Mouse (Mus musculus): ENCODE results near the gene Gm42791. TPM values are rescaled to one million over a fixed set of nuclear protein-coding genes. Genes with fewer than 3 reads are reported as not detected.

The Gm42791 gene
- polyA plus RNA-seq, 1 experiment from 2014 or later: 8.6 TPM

DNA sequence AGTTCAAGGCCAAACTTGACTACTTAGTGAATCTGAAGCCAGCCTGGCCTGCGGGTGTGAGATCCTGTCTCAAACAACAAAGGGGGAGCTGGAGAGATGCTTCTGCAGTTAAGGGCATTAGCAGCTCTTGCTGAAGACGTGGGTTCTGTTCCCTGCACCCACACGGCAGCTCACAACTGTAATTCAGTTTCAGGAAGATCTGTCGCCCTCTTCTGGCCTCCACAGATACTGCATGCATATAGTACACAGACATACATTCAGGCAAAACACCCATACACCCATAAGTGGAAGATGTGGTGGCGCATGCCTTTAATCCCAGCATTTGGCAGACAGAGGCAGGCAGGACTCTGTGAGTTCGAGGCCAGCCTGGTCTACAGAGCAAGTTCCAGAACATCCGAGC is 5.5 kb downstream of the Gm42791 start:
- no peaks in the 10 kb centered on the region for H3K9me3 ChIP-seq
- H3K27ac ChIP-seq: no peak overlapping the region
- H3K9ac ChIP-seq: no peak overlapping the region
- no peak overlapping the region for H3K4me3 ChIP-seq
- no peak overlapping the region for H3K4me2 ChIP-seq
- WGBS: 85% methylated on average over 7 of the region's 7 CpGs
- no peaks in the 10 kb centered on the region for H3K36me3 ChIP-seq (replicated peaks)
- no peak for ATAC-seq (replicated peaks)
- H3K4me1 ChIP-seq: peaks cover 5% of the 10 kb centered on the region; the same call in 1 of the 2 replicates
- H3K27me3 ChIP-seq (replicated peaks): no peaks in the 10 kb centered on the region

DNA sequence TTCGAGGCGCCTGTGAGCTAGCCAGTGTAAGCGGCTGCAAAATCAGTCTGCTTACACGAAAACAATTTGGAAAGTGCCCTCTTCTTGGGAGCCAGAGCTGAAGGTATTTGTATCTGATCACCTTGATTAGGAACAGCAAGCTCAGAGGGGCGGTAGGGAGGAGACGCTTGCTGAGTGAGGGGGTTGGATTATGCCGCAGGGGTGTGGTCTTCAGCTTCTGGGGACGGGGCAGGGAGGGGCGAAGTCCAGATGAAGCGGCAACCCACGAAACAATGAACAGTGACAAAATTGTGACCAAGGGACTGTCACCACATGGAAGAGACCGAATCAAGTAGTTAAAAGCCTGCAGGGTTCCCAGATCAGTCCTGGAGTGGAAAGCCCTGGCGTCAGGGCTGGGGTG is 10.0 kb downstream of the Gm42791 start:
- Histone ChIP-seq H3K4me2 (no peak overlapping the region), H3K36me3 (replicated peaks) (no peaks in the 10 kb centered on the region), H3K27me3 (replicated peaks) (no peaks in the 10 kb centered on the region), H3K27ac (no peak overlapping the region), H3K4me3 (no peak overlapping the region), H3K4me1 (no peaks in the 10 kb centered on the region), H3K9ac (no peak overlapping the region), H3K9me3 (no peaks in the 10 kb centered on the region)
- 41% methylated on average over 13 of the region's 13 CpGs for WGBS
- no peak for ATAC-seq (replicated peaks)

GRCm38 (mm10) chr5:148983696-148984095 is 11.3 kb downstream of the Gm42791 start:
- WGBS: 96% methylated on average over 1 of the region's 1 CpGs
- ATAC-seq (replicated peaks): no peak
- H3K4me2 ChIP-seq: no peak overlapping the region

GRCm38 (mm10) chr5:148983108-148983664 is 11.8 kb downstream of the Gm42791 start:
- Histone ChIP-seq H3K9me3 (no peaks in the 10 kb centered on the region), H3K4me1 (peaks cover 3% of the 10 kb centered on the region; the same call in 1 of the 2 replicates), H3K9ac (no peak overlapping the region), H3K4me2 (no peak overlapping the region), H3K27me3 (replicated peaks) (no peaks in the 10 kb centered on the region), H3K27ac (no peak overlapping the region), H3K4me3 (no peak overlapping the region), H3K36me3 (replicated peaks) (no peaks in the 10 kb centered on the region)
- 81% methylated on average over 12 of the region's 12 CpGs for WGBS
- ATAC-seq (replicated peaks): no peak

More at GRCm38 (mm10) chr5:148983696-148984095, 11.3 kb downstream of the Gm42791 start:
- no peaks in the 10 kb centered on the region for H3K4me1 ChIP-seq
- H3K4me3 ChIP-seq: no peak overlapping the region
- no peaks in the 10 kb centered on the region for H3K9me3 ChIP-seq
- H3K9ac ChIP-seq: no peak overlapping the region
- H3K27me3 ChIP-seq (replicated peaks): no peaks in the 10 kb centered on the region
- no peak overlapping the region for H3K27ac ChIP-seq
- H3K36me3 ChIP-seq (replicated peaks): no peaks in the 10 kb centered on the region

DNA sequence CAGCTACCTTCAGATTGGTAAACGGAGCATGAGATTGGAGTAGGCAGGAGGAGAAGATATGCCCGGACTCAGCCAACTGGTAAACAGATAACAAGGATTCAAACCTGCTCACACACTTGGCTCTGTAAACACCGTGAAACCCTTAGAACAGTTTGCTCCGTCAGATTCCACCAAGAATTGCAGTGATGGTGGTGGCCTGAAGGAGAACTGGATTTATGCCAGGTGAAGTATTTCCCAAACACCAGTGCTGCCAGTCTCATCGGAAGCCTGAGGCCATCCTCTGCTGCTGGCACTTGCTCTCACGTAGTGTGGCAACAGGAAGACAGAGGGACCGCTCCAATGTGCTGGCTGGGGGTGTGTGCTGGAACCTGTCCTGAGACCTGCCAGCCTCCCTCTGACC is 12.6 kb downstream of the Gm42791 start:
- no peaks in the 10 kb centered on the region for H3K36me3 ChIP-seq (replicated peaks)

DNA sequence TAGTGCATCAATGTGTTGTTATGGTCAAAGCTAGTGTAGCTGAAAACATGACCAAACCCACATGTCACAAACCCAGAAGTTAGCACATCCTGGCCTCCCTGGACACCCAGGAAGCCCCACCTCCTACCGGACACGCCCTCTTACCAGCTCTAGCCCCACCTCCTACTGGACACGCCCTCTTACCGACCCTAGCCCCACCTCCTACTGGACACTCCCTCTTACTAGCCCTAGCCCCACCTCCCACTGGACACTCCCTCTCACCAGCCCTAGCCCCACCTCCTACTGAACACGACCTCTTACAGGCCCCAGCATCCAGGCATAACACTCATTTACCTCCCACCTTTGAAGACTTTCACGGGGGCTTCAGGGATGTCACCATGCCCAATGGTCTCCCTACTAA is 14.3 kb downstream of the Gm42791 start:
- Histone ChIP-seq H3K4me2 (no peak overlapping the region), H3K27me3 (replicated peaks) (no peaks in the 10 kb centered on the region), H3K4me3 (no peak overlapping the region), H3K9ac (no peak overlapping the region), H3K27ac (no peak overlapping the region), H3K4me1 (peaks cover 3% of the 10 kb centered on the region; the same call in 1 of the 2 replicates), H3K9me3 (no peaks in the 10 kb centered on the region), H3K36me3 (replicated peaks) (no peaks in the 10 kb centered on the region)
- ATAC-seq (replicated peaks): no peak
- WGBS: 49% methylated on average over 6 of the region's 6 CpGs

More for the DNA sequence above, 12.6 kb downstream of the Gm42791 start:
- ATAC-seq (replicated peaks): no peak
- peaks cover 3% of the 10 kb centered on the region; the same call in 1 of the 2 replicates for H3K4me1 ChIP-seq
- no peak overlapping the region for H3K27ac ChIP-seq
- no peaks in the 10 kb centered on the region for H3K27me3 ChIP-seq (replicated peaks)
- H3K4me2 ChIP-seq: no peak overlapping the region
- H3K9ac ChIP-seq: no peak overlapping the region
- H3K9me3 ChIP-seq: no peaks in the 10 kb centered on the region
- H3K4me3 ChIP-seq: no peak overlapping the region
- WGBS: 88% methylated on average over 7 of the region's 7 CpGs

GRCm38 (mm10) chr5:148978458-148979165 is 16.3 kb downstream of the Gm42791 start:
- Histone ChIP-seq H3K4me1 (peaks cover 3% of the 10 kb centered on the region; the same call in 1 of the 2 replicates), H3K4me3 (no peak overlapping the region), H3K27me3 (replicated peaks) (no peaks in the 10 kb centered on the region), H3K9ac (no peak overlapping the region), H3K9me3 (no peaks in the 10 kb centered on the region), H3K27ac (no peak overlapping the region), H3K4me2 (no peak overlapping the region), H3K36me3 (replicated peaks) (no peaks in the 10 kb centered on the region)
- 65% methylated on average over 18 of the region's 18 CpGs for WGBS
- ATAC-seq (replicated peaks): no peak

DNA sequence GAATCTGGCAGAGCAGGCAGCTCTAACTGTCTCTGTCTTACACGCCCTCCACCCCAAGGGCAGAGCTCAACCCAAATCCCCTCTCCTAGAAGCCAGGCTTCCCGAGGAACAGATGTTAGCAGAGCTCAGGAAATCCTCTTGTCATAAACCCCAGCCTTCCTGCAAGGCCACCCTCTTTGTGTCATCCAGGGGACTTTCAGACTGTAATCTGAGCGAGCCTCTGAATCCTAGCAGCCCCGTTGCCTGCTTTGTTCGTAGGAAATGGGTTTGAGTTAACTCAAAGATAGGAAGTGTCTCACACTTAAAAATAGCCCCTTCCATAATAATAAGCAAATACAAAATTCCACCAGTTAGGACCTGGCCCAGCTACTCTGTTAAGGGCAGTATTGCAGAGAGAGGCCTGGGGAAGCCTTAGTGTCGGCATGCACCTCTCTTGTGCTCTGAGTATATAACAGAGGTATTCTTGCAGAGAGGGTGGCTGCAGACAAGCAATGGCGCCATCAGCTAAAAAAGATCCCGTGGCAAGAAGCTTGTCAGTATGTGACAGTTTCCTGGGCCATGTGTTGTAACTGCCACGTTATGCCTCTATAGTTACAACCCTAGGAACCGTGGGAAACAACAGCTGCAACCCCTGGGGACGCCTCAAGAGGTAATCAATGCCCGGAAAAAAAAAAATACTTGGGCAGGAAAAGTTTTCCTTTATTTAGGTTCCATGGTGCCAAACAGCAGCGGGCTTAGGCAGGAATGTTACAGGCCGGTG is 17.1 kb downstream of the Gm42791 start:
- no peak for ATAC-seq (replicated peaks)

GRCm38 (mm10) chr5:148976876-148977275 is 18.1 kb downstream of the Gm42791 start:
- no peak overlapping the region for H3K27ac ChIP-seq
- no peaks in the 10 kb centered on the region for H3K36me3 ChIP-seq (replicated peaks)
- no peaks in the 10 kb centered on the region for H3K27me3 ChIP-seq (replicated peaks)
- 92% methylated on average over 8 of the region's 8 CpGs for WGBS
- no peak overlapping the region for H3K4me3 ChIP-seq
- no peak overlapping the region for H3K4me2 ChIP-seq
- peaks cover 9% of the 10 kb centered on the region for H3K4me1 ChIP-seq
- ATAC-seq (replicated peaks): no peak
- no peak overlapping the region for H3K9ac ChIP-seq
- H3K9me3 ChIP-seq: no peaks in the 10 kb centered on the region

More for the DNA sequence above, 17.1 kb downstream of the Gm42791 start:
- 26% methylated on average over 14 of the region's 14 CpGs for WGBS
- Histone ChIP-seq H3K27ac (peak overlapping the region; percentile 35; the same call in 1 of the 2 replicates), H3K4me1 (peaks cover 8% of the 10 kb centered on the region), H3K36me3 (replicated peaks) (no peaks in the 10 kb centered on the region), H3K4me3 (no peak overlapping the region), H3K9ac (no peak overlapping the region), H3K9me3 (no peaks in the 10 kb centered on the region), H3K27me3 (replicated peaks) (no peaks in the 10 kb centered on the region), H3K4me2 (no peak overlapping the region)

- H3K9ac ChIP-seq: no peak overlapping the region
Measured at GRCm38 (mm10) chr5:148975035-148975434, 19.9 kb downstream of the Gm42791 start.

DNA sequence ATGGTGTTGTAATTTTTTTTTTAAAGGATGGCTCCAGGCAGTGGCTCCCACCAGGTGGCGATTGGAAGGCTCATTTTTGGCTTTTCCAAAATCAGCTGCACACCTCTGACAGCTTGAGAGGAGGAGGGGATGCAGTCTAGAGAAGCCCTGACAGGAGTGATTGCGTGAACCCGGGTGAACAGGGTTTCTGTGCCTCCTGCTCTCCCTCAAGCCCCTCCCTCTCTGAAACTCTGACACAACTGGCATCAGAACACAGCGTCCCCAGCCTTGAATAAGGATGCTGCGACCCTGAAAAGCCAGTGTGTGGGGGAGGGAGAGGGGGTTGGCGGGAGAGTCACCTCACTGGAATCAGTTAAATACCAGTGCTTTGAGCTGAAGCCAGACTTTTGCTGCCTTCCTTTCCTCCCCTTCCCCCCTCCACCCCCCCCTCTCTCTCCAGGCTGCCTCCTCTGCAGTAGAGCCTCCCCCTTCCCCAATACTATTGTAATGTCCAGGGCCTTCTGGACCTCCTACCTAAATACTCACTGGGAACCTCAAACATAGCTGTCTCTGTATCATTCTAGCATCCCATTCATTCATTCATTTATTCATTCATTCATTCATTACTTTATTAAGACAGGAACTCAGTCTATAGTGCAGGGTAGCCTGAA is 21.8 kb downstream of the Gm42791 start:
- Histone ChIP-seq H3K27ac (no peak overlapping the region), H3K4me3 (no peak overlapping the region), H3K9ac (no peak overlapping the region), H3K4me1 (peaks cover 6% of the 10 kb centered on the region), H3K36me3 (replicated peaks) (no peaks in the 10 kb centered on the region), H3K4me2 (no peak overlapping the region), H3K9me3 (no peaks in the 10 kb centered on the region), H3K27me3 (replicated peaks) (no peaks in the 10 kb centered on the region; the same call in 1 of the 2 replicates)
- peak; percentile 35; the same call in 1 of the 2 replicates for ATAC-seq (replicated peaks)
- 6% methylated on average over 6 of the region's 6 CpGs for WGBS

More at GRCm38 (mm10) chr5:148975035-148975434, 19.9 kb downstream of the Gm42791 start:
- 92% methylated on average over 12 of the region's 12 CpGs for WGBS
- H3K4me1 ChIP-seq: peaks cover 9% of the 10 kb centered on the region
- no peaks in the 10 kb centered on the region for H3K36me3 ChIP-seq (replicated peaks)
- no peak overlapping the region for H3K27ac ChIP-seq
- H3K4me3 ChIP-seq: no peak overlapping the region
- H3K9me3 ChIP-seq: no peaks in the 10 kb centered on the region
- no peaks in the 10 kb centered on the region; the same call in 1 of the 2 replicates for H3K27me3 ChIP-seq (replicated peaks)
- no peak overlapping the region for H3K4me2 ChIP-seq
- no peak for ATAC-seq (replicated peaks)

- Histone ChIP-seq H3K9ac (no peak overlapping the region), H3K4me1 (peaks cover 6% of the 10 kb centered on the region), H3K36me3 (replicated peaks) (no peaks in the 10 kb centered on the region), H3K9me3 (no peaks in the 10 kb centered on the region), H3K4me3 (no peak overlapping the region), H3K4me2 (no peak overlapping the region), H3K27ac (no peak overlapping the region), H3K27me3 (replicated peaks) (no peaks in the 10 kb centered on the region; the same call in 1 of the 2 replicates)
- no peak for ATAC-seq (replicated peaks)
- 89% methylated on average over 8 of the region's 8 CpGs for WGBS
Measured at GRCm38 (mm10) chr5:148972167-148972566, 22.8 kb downstream of the Gm42791 start.

Data from midbrain, embryonic 15.5 days (tissue).